Mouse (Mus musculus) granulocyte monocyte progenitor cell, adult 5-6 weeks (primary cell): ENCODE results near the gene 1810037I17Rik. TPM values are rescaled to one million over a fixed set of nuclear protein-coding genes. Genes with fewer than 3 reads are reported as not detected.
A peak's percentile ranks its signal among the peaks of the same experiment; 100 is the strongest.
"Not testable (repeated sequence)": the region's sequence is repeated elsewhere in the genome, so short reads cannot be mapped to it uniquely, and the experiment has no call there.

ENCODE experiments used
- ATAC-seq: replicated peaks from 2 replicates; pipeline ENCODE4 v1.8.0; 2016; ENCODE audit warnings: mild to moderate bottlenecking, moderate TSS enrichment, inconsistent platforms; ENCODE audit not compliant: poor library complexity, severe bottlenecking
- total RNA-seq, 2 experiments: library from RNA; stranded (forward) in 1 of 2; stranded (reverse) in 1 of 2; fragments of 200-712, 200-1000 nt in 1 of 2; fragments of >200 nt in 1 of 2; fragmentation: Nextera tagmentation in 1 of 2; gene quantifications; 2 replicates each; pipeline ENCODE4 v1.2.3; 2014 to 2017

Gene 1810037I17Rik
- total RNA-seq, 2 experiments from 2014 or later: 34.8 to 95.1 TPM

DNA sequence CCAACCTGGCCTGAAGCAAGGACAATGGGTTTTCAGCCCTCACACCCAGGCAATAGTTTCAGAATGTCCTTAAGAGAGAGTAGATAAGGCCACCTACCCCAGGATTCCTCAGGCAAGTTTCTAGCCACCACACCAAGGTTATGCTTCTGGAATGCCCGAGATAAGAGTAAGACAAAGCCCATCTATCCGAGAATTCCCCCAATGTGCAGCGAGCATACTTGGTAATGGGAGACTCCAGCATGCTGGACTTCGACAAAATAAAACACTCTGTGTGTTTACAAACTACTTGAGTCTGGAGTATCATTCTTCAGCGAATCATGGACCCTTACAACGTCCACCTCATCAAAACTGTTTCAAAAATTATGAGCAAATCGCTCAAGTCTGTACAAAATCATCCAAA lies 856 bp upstream of the 1810037I17Rik start:
- no peak for ATAC-seq

DNA sequence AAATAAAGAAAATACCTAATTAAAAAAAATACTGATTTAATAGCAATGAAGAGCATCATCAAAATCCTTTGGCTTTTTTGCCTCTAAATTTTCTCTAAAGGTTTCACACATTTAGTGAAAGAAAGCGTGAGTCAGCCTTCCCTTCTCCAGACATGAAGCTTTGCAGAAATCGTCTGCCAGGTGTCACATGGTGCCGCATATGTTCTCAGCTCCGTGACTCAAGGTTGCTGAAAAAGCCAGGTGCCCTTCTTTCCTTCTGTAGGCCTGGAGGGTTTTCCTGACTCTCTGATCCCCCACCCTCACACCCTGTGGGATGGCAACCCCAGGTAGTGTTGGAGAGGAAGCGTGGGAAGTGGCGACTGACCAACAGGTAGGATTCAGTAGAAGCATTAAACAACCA lies 5.7 kb downstream of the 1810037I17Rik start:
- ATAC-seq: no peak

DNA sequence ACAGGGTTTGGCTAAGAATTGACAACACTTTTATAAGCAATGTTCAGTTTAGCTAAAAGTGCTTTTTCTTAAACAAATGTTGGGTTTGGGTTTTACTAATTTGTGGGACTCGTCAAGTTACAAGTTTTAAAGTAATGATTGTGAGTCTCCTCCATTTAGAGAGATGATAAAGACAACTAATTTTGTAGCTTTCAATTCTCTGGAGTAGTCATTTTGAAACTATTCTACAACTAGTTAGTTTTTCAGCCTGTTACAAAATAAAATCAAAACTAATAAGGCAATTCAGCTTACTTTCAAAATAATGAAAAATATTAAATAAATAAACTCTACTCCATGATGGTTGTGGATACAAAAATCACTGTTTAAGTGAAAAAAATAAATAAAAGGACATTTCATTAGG lies 8.5 kb downstream of the 1810037I17Rik start:
- no peak for ATAC-seq

DNA sequence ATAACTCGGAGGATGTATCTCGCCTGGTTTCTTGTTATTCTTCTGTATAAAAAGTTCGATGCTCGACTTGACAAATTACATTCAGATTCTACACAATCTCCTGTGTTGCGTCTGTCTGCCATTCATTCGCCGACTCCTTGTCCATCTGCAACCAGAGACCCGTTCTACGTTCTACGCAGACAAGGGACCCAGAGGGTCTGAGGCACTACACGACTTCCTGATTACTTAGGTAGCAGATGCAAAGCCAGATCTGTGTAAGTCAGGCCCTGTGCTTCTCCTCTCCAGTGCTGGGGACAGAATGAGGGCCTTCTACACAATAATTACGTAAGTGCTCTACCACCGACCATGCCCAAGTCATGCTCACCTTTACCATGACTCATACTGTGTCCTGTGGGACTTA lies 13.2 kb downstream of the 1810037I17Rik start:
- not testable (repeated sequence) for ATAC-seq

DNA sequence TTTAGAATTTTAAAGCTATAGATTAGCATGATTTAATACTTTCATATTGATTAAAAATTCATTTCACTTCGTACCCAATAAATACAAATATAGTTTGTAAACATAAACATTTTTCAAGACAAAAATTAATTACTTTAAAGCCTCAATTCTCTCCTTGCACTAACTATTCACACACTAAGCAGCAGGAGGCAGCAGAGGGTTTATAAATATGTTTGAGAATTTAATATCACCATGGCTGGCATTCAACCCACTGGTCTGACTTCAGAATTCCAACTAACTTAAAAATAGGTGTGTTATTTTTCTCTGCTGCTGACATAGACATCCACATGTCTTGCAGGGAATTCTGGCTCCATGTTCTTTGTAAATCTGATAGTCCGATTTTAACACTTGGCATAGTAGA lies 15.2 kb downstream of the 1810037I17Rik start:
- peak; percentile 68 for ATAC-seq

DNA sequence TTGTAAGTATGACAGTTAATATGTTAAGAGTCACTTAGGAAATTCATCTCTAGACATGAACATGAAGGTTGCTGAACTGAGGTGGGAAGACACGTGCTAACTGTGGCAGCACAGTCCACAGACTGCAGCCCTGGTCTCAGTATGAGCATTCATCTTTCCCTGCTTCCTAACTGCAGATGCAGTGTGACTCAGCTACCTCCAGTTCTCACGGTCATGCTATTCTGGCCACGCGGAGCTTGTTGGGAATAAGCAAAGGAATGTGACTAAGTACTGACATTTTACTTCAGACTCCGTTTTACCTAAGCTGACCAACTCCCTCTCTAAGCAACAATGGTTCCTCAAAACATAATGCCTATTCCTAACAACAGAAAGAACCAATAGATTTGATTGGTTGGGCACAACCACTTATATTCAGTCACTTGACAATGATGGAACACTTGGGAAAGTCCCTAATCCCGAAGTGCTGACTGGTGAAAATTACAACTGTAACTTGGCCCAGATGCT lies 19.4 kb downstream of the 1810037I17Rik start:
- no peak for ATAC-seq

DNA sequence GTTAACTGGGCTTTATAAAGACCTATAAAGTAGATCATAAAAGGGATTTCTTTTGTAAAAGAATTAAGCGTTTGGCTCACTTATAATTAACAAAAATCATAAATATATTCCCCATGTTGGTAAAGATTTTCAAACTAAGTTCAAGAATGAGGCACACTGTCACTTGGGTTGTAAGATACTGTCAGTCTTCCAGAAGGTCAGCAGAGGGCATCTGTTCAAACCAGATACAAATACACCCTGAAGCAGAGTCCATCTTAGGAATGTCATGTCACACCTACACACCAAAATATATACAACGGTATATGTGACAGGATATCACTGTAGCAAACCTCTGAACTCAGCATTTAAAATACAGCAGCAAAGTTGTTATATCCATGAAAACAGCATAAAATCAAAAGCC lies 26.1 kb downstream of the 1810037I17Rik start:
- ATAC-seq: no peak

DNA sequence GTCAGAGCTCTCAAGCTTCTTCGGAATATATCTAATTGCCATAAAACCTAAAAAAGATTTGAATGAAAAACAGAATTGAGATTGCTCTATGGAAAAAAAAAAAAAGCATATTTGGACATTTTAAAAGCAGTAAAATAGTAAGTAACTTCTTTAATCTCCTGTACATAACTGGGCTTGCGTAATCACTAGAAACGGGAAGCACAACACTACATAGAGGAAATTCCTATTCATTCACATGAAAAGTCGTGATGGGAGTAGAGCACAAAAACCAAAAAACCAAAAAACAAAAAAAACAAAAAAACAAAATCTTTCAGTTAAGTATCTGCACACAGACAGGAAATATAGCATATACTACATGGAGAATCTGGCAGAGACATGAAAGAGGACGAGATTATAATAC lies 40.3 kb downstream of the 1810037I17Rik start:
- peak; percentile 93 for ATAC-seq

DNA sequence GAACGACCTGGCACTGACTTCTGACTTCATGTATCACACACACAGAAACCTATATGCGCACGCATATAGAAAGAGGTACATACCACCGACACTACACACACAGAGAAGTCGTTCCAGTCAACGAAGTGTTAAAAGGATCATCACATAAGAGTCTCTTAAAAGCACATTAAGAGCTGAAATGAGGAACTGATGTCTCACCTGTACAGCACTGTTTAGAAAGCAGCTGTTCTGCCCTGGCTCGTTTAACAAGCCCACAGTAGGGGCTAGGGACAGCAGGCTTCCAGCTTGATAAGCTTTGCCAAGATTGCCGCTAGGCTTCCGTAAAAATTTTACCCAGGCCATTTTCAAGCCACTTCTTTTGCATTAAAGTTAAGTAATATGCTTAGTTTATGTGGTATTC lies 44.4 kb downstream of the 1810037I17Rik start:
- no peak for ATAC-seq

DNA sequence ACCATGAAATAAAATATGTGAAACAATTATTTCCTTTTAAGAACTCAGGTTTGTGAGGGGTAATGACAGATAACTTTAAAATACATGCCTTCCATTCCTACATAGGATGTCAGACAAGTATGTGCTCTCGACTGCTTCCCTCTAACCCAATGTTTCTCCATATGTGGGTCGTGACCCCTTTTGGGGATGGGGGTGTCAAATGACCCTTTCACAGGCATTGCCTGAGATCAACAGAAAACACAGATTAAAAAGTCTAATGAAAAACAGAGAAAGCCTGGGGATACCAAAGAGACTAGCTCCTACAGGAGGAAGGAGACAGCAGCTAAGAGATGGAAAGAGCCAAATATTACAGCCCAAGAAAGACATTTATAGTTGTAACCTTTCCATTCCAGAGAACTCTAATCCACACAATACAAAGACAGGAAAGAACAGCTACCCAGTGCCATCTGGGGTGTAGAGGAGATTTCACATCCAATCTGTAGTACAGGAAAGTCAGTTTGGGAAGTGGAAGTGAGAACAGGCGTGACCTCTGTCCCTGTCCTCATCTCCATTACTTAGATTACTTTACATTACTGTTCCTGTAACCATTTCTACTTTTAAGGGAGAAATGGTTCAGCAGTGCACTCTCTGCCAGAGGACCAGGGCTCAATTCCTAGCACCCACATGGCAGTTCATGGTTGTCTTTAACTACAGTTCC lies 48.3 kb downstream of the 1810037I17Rik start:
- ATAC-seq: peak; percentile 87

DNA sequence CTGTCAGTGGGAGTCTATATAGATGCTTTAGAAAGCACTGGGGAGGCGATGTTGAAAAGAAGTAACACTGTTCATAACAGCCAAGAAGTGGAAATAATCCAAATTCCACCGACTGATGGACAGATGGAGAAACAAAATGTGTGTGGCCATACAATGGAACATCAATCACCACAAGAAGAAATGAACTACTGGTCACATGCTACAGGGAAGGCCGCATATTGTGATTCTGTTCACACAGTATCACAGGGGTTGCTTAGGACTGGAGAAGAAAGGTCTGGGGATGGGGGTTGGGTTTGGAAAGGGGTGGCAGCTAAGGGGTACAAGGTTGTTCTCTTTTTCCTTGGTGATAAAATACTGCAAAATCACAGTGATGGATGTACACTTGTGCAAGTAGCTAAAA lies 50.8 kb downstream of the 1810037I17Rik start:
- ATAC-seq: no peak

DNA sequence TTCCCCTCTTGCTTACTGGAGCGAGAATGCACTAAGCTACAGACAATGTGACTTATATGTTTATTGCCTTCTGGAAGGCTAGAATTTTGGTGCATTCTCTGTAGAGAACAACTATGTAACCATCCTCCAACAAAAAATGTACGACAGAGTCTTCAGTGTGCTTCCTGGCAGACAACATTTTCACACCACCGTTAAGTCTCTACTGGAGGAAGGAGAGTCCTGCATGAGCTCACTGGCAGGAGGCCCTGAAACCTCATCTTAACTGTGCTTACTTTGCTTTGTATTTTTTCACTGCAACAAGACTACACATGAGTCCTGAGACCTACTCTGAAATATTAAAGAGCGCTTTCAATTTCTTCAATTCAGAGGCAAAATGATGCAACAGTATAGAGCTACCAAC lies 51.4 kb downstream of the 1810037I17Rik start:
- ATAC-seq: no peak

Other genes starting within 250 kb of the 1810037I17Rik start
- 0.95 and 1.4 TPM in 2 replicates for gene Pde5a, start 195.3 kb upstream of the 1810037I17Rik start, total RNA-seq (2014; fragmentation: Nextera tagmentation)
- 1.2 and 1.3 TPM in 2 replicates for gene Pde5a, start 195.3 kb upstream of the 1810037I17Rik start, total RNA-seq (2017)
- gene Fabp2, start 29.1 kb upstream of the 1810037I17Rik start, total RNA-seq (2014; fragmentation: Nextera tagmentation): not detected in 2 replicates
- not detected in 2 replicates for gene Fabp2, start 29.1 kb upstream of the 1810037I17Rik start, total RNA-seq (2017)
- gene Gm10959, start 4.8 kb upstream of the 1810037I17Rik start, total RNA-seq (2014; fragmentation: Nextera tagmentation): not detected in 2 replicates
- gene Gm10959, start 4.8 kb upstream of the 1810037I17Rik start, total RNA-seq (2017): not detected in 2 replicates
- 5.8 and 8.3 TPM in 2 replicates for gene Usp53, start 60.3 kb downstream of the 1810037I17Rik start, total RNA-seq (2014; fragmentation: Nextera tagmentation)
- 4.6 and 4.9 TPM in 2 replicates for gene Usp53, start 60.3 kb downstream of the 1810037I17Rik start, total RNA-seq (2017)
- gene Myoz2, start 110.8 kb downstream of the 1810037I17Rik start, total RNA-seq (2014; fragmentation: Nextera tagmentation): not detected in 2 replicates
- not detected in 2 replicates for gene Myoz2, start 110.8 kb downstream of the 1810037I17Rik start, total RNA-seq (2017)